Mouse (Mus musculus): ENCODE data around the gene Gemin4. TPM values are rescaled to one million over a fixed set of nuclear protein-coding genes. Genes with fewer than 3 reads are reported as not detected.

The Gemin4 gene
- polyA plus RNA-seq, 1 experiment from 2014 or later, result 25.7 TPM

DNA sequence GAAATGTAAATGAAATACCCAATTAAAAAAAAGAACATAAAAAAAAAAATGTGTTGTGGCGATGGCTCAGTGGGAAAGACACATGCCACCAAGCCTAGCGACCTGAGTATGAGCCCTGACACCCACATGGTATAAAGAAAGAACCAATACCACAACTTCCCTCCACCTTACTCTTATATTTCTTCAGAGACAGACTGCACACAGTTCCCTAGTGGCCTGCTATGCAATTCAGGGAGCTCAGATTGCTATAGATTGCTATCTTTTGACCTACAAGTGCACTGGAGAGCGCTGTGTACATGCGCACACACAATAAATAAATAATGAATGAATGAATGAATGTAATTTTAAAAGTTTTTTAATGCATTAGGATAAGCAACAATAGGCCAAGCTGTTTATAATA, 33.7 kb downstream of the Gemin4 start:
- no peak overlapping the region for H3K4me2 ChIP-seq
- no peaks in the 10 kb centered on the region for H3K27me3 ChIP-seq (replicated peaks)
- WGBS, result 88% methylated on average over 4 of the region's 4 CpGs
- no peak for ATAC-seq (ENCODE audit: insufficient number of reproducible peaks, low FRiP score)
- no peak overlapping the region for H3K9ac ChIP-seq
- H3K9me3 ChIP-seq (replicated peaks), result no peaks in the 10 kb centered on the region
- H3K27ac ChIP-seq (ENCODE audit: poor library complexity, severe bottlenecking), result no peak overlapping the region
- no peaks in the 10 kb centered on the region for H3K36me3 ChIP-seq
- H3K4me3 ChIP-seq, result no peak overlapping the region
- peaks cover 6% of the 10 kb centered on the region for H3K4me1 ChIP-seq (replicated peaks)

DNA sequence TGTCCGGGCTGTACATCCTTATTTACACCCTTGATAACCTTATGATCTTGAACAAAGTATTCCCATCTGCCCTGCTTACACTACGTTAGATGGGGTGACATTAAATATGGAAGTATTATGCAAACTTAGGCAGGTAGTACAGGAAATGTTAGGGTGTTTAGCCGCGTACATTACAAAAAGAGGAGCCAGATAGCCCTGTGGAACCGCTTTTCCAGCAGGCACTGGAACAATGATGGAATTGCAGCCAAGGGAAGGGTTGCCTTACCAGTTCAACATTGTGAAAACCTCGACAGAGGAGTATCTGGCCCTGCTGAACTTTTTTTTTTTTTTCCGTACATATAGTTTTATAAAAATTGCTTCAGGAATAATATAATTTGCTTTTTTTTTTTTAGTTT, 37.3 kb downstream of the Gemin4 start:
- Histone ChIP-seq H3K27ac (ENCODE audit: poor library complexity, severe bottlenecking) (no peak overlapping the region), H3K9ac (peak overlapping the region; percentile 80), H3K27me3 (replicated peaks) (no peaks in the 10 kb centered on the region), H3K4me1 (replicated peaks) (peaks cover 11% of the 10 kb centered on the region), H3K4me3 (peak overlapping the region; percentile 75), H3K36me3 (0 out of 2 replicates have a peak, but pooled peaks cover 7% of the 10 kb centered on the region), H3K9me3 (replicated peaks) (no peaks in the 10 kb centered on the region), H3K4me2 (peak overlapping the region; percentile 95)
- 13% methylated on average over 7 of the region's 7 CpGs for WGBS
- no peak for ATAC-seq (ENCODE audit: insufficient number of reproducible peaks, low FRiP score)

DNA sequence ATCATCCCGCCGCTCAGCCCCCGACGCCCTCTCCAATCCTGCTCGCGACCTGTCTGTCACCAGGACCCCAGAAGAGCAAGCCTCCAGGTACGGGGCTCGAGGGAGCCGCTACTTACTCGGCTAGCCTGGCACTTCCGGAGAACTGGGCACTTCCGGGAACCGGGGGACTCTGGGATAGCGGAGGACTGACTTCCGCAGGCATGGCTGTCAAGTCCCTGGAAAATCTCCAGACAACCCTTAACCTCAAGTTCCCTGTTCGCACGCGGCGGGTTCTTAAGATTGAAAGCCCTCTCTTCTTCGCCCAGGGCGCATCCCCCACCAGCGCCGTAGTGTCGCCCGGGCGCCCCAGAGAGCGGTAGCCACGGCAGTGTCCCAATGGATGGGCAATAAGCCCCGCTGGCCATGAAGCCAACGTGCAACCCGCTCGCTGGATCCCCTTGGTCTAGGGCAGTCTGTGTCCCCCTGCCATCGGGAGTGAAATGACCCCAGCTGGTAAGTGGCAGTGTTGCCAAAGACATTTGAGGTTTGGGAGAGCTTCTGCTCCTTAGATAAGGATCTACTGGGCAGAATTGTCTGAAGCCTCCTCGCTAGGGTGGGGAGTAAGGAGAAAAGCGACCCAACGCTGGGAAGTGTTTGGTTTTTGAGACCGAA, 37.8 kb downstream of the Gemin4 start, which contains the start of the genes Vps53 and Fam57a:
Gene Vps53 (minus strand): TSS at position 153 of the 651 bp plus-strand sequence.
Gene Fam57a (plus strand): TSS at position 177 of the 651 bp plus-strand sequence.
- H3K4me1 ChIP-seq (replicated peaks), result peaks cover 11% of the 10 kb centered on the region
- H3K27ac ChIP-seq (ENCODE audit: poor library complexity, severe bottlenecking), result peak within 1 kb of the TSS; percentile 36; the same call in 1 of the 2 replicates
- peak within 1 kb of the TSS; percentile 75 for H3K4me3 ChIP-seq
- no peaks in the 10 kb centered on the region for H3K27me3 ChIP-seq (replicated peaks)
- 0 out of 2 replicates have a peak, but pooled peaks cover 7% of the 10 kb centered on the region for H3K36me3 ChIP-seq
- under 1% methylated on average over 37 of the region's 37 CpGs for whole genome bisulfite sequencing
- no peaks in the 10 kb centered on the region for H3K9me3 ChIP-seq (replicated peaks)
- H3K4me2 ChIP-seq, result peak within 1 kb of the TSS; percentile 95
- peak within 1 kb of the TSS; percentile 80 for H3K9ac ChIP-seq
- ATAC-seq (ENCODE audit: insufficient number of reproducible peaks, low FRiP score), result peak; percentile 86

- peak overlapping the region; percentile 95 for H3K4me2 ChIP-seq
- peak overlapping the region; percentile 80 for H3K9ac ChIP-seq
- peaks cover 9% of the 10 kb centered on the region for H3K36me3 ChIP-seq
- H3K27me3 ChIP-seq (replicated peaks), result no peaks in the 10 kb centered on the region
- 2% methylated on average over 28 of the region's 28 CpGs for WGBS
- ATAC-seq (ENCODE audit: insufficient number of reproducible peaks, low FRiP score), result peak; percentile 77
- H3K4me3 ChIP-seq, result peak overlapping the region; percentile 75
- H3K27ac ChIP-seq (ENCODE audit: poor library complexity, severe bottlenecking), result peak overlapping the region; percentile 36; the same call in 1 of the 2 replicates
- H3K9me3 ChIP-seq (replicated peaks), result no peaks in the 10 kb centered on the region
- H3K4me1 ChIP-seq (replicated peaks), result peaks cover 11% of the 10 kb centered on the region
Measured at GRCm38 (mm10) chr11:76178726-76179494, 38.6 kb downstream of the Gemin4 start.

GRCm38 (mm10) chr11:76170207-76170606, 47.3 kb downstream of the Gemin4 start:
- WGBS, result 72% methylated on average over 5 of the region's 5 CpGs
- H3K36me3 ChIP-seq, result peaks cover 21% of the 10 kb centered on the region
- H3K4me3 ChIP-seq, result no peak overlapping the region
- ATAC-seq (ENCODE audit: insufficient number of reproducible peaks, low FRiP score), result no peak
- H3K27ac ChIP-seq (ENCODE audit: poor library complexity, severe bottlenecking), result no peak overlapping the region
- no peak overlapping the region for H3K4me2 ChIP-seq
- H3K27me3 ChIP-seq (replicated peaks), result no peaks in the 10 kb centered on the region
- H3K9ac ChIP-seq, result no peak overlapping the region
- no peaks in the 10 kb centered on the region for H3K9me3 ChIP-seq (replicated peaks)
- no peaks in the 10 kb centered on the region for H3K4me1 ChIP-seq (replicated peaks)

GRCm38 (mm10) chr11:76168976-76169375, 48.5 kb downstream of the Gemin4 start:
- WGBS, result 83% methylated on average over 3 of the region's 3 CpGs
- H3K9ac ChIP-seq, result no peak overlapping the region
- peaks cover 25% of the 10 kb centered on the region for H3K36me3 ChIP-seq
- H3K4me1 ChIP-seq (replicated peaks), result no peaks in the 10 kb centered on the region
- no peaks in the 10 kb centered on the region for H3K9me3 ChIP-seq (replicated peaks)
- H3K27me3 ChIP-seq (replicated peaks), result no peaks in the 10 kb centered on the region
- ATAC-seq (ENCODE audit: insufficient number of reproducible peaks, low FRiP score), result no peak
- H3K27ac ChIP-seq (ENCODE audit: poor library complexity, severe bottlenecking), result no peak overlapping the region
- no peak overlapping the region for H3K4me3 ChIP-seq
- no peak overlapping the region for H3K4me2 ChIP-seq

DNA sequence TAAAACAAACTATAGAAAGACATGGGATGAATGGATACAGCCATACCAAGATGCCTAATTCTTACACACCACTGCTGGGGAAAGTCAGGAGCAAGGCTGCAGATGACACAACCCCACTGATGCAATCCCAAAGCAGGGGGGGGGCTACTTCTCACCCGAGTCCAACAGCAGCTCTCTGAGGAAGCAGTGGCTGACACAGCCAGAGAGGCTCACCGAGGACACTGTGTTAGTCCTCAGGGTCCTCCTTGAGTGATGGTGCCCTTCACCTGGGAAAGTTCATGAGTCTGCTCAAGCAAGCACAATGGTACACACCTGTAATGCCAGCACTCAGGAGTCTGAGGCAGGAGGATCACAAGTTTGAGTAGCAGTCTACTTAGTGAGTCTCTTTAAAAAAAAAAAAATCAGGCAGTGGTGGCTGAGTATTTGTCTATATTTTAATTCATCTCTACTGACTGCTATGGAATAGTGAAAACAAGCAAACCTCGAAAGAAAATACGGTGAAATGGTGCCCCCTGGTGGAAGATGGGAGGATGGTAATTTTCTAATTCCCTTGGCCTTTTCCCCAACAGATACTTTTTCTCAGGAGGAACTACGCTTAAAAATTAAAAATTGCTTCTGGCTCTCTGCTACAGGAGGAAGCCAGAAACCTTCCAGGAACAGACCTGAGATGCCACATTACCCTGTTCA, 50.2 kb downstream of the Gemin4 start:
- no peak for ATAC-seq (ENCODE audit: insufficient number of reproducible peaks, low FRiP score)
- Histone ChIP-seq H3K4me1 (replicated peaks) (no peaks in the 10 kb centered on the region), H3K9me3 (replicated peaks) (no peaks in the 10 kb centered on the region), H3K9ac (no peak overlapping the region), H3K36me3 (peaks cover 26% of the 10 kb centered on the region), H3K4me3 (no peak overlapping the region), H3K27me3 (replicated peaks) (no peaks in the 10 kb centered on the region), H3K4me2 (no peak overlapping the region), H3K27ac (ENCODE audit: poor library complexity, severe bottlenecking) (no peak overlapping the region)
- 29% methylated on average over 5 of the region's 5 CpGs for WGBS

GRCm38 (mm10) chr11:76166657-76167056, 50.8 kb downstream of the Gemin4 start:
- Histone ChIP-seq H3K4me2 (no peak overlapping the region), H3K27ac (ENCODE audit: poor library complexity, severe bottlenecking) (no peak overlapping the region), H3K4me1 (replicated peaks) (no peaks in the 10 kb centered on the region), H3K9me3 (replicated peaks) (no peaks in the 10 kb centered on the region), H3K4me3 (no peak overlapping the region), H3K27me3 (replicated peaks) (no peaks in the 10 kb centered on the region), H3K36me3 (peaks cover 26% of the 10 kb centered on the region), H3K9ac (no peak overlapping the region)
- ATAC-seq (ENCODE audit: insufficient number of reproducible peaks, low FRiP score), result no peak
- 94% methylated on average over 4 of the region's 4 CpGs for WGBS

Other genes with a start within 250 kb of the Gemin4 start
- 0.26 TPM in 1 of 2 replicates, not detected in the other for gene 1700016K19Rik, start 217.8 kb downstream of the Gemin4 start, polyA plus RNA-seq (2016; fragmentation: Nextera tagmentation; extraction: Ambion mirVana)
- gene Rflnb, start 189.9 kb downstream of the Gemin4 start, polyA plus RNA-seq (2016; fragmentation: Nextera tagmentation; extraction: Ambion mirVana), result 10.3 and 11.8 TPM in 2 replicates
- 32.2 and 34.2 TPM in 2 replicates for gene Vps53, start 38.0 kb downstream of the Gemin4 start, polyA plus RNA-seq (2016; fragmentation: Nextera tagmentation; extraction: Ambion mirVana)
- gene Fam57a, start 38.0 kb downstream of the Gemin4 start, polyA plus RNA-seq (2016; fragmentation: Nextera tagmentation; extraction: Ambion mirVana), result 28.3 and 28.7 TPM in 2 replicates
- 0.64 and 0.72 TPM in 2 replicates for gene Dbil5, start 56 bp downstream of the Gemin4 start, polyA plus RNA-seq (2016; fragmentation: Nextera tagmentation; extraction: Ambion mirVana)
- 20.4 and 24.2 TPM in 2 replicates for gene Mrm3, start 26.1 kb upstream of the Gemin4 start, polyA plus RNA-seq (2016; fragmentation: Nextera tagmentation; extraction: Ambion mirVana)
- gene Glod4, start 26.1 kb upstream of the Gemin4 start, polyA plus RNA-seq (2016; fragmentation: Nextera tagmentation; extraction: Ambion mirVana), result 111 TPM in 2 replicates
- gene Nxn, start 181.5 kb upstream of the Gemin4 start, polyA plus RNA-seq (2016; fragmentation: Nextera tagmentation; extraction: Ambion mirVana), result 32.2 TPM in 2 replicates
- gene Timm22, start 189.3 kb upstream of the Gemin4 start, polyA plus RNA-seq (2016; fragmentation: Nextera tagmentation; extraction: Ambion mirVana), result 94.5 and 102 TPM in 2 replicates